Comparison of ENCODE assay signal across 10 mouse cellular contexts in genomic region chr3:96488907-96489629, GRCm38 (mm10). TPM values are rescaled to one million over a fixed set of nuclear protein-coding genes. Genes with fewer than 3 reads are reported as not detected.
DNase-seq lines count a peak whose midpoint lies in the region; ATAC-seq and TF ChIP-seq lines count a peak whose summit lies in the region.
"Not testable (repeated sequence)": the region's sequence is repeated elsewhere in the genome, so short reads cannot be mapped to it uniquely, and the experiment has no call there.
"Had no signal": no experiment of that assay in that cellular context is flagged by ENCODE, and none has a peak within 500 bp of the region (broad histone marks: within the 10 kb centered on the region; RNA-seq: fewer than 3 reads in every experiment).

No protein-coding gene starts in this region.

- DNase-seq in cerebellum, adult 8-10 months = peak; percentile 35
- not testable (repeated sequence) for DNase-seq in forebrain, embryonic 11.5 days (ENCODE audit: low spot score); liver, adult 2 months (ENCODE audit: extremely low read depth, low read depth, low spot score)

- peak; percentile 52 for ATAC-seq in CD4-positive, CD25-positive, alpha-beta regulatory T cell, adult 4 months
- peak; percentile 77 for ATAC-seq in forebrain, embryonic 11.5 days (replicated peaks; ENCODE audit: low FRiP score)
- peak; percentile 56 for ATAC-seq in heart, embryonic 14.5 days (ENCODE audit: insufficient number of reproducible peaks, insufficient read depth, low FRiP score, low read depth)
- peak; percentile 78 for ATAC-seq in intestine, embryonic 16.5 days
- ATAC-seq in megakaryocyte progenitor cell, adult 5-6 weeks (replicated peaks; ENCODE audit: poor library complexity) = peak; percentile 49
- ATAC-seq in neural tube, embryonic 15.5 days (ENCODE audit: low FRiP score) = peak; percentile 67

- H3K9ac ChIP-seq in forebrain, embryonic 11.5 days (ENCODE audit: low read length); heart, embryonic 14.5 days (ENCODE audit: low read length); intestine, embryonic 16.5 days (ENCODE audit: low read depth, low read length); neural tube, embryonic 15.5 days (replicated peaks): not testable (repeated sequence)
- H3K9ac ChIP-seq in liver, adult 2 months (ENCODE audit: low read depth, low read length) = peak overlapping the region; percentile 73

- TF ChIP-seq POLR2A in liver, adult 2 months (IDR thresholded peaks at IDR 0.05; ENCODE audit: extremely low read depth, insufficient read depth, low read length) = not testable (repeated sequence)

- not testable (repeated sequence) for H3K9me3 ChIP-seq in forebrain, embryonic 11.5 days (ENCODE audit: control insufficient read depth, low read length); heart, embryonic 14.5 days (ENCODE audit: control insufficient read depth, low read length); intestine, embryonic 16.5 days (ENCODE audit: control insufficient read depth, low read length); neural tube, embryonic 15.5 days (replicated peaks)

- H3K27me3 ChIP-seq in forebrain, embryonic 11.5 days (ENCODE audit: control insufficient read depth, insufficient read depth, low read length); heart, embryonic 14.5 days (ENCODE audit: control insufficient read depth, insufficient read depth, low read length); intestine, embryonic 16.5 days (replicated peaks; ENCODE audit: control insufficient read depth, insufficient read depth, low read length); liver, adult 2 months (ENCODE audit: control insufficient read depth, insufficient read depth, low read length); neural tube, embryonic 15.5 days (replicated peaks): not testable (repeated sequence)

- not testable (repeated sequence) for H3K4me1 ChIP-seq in forebrain, embryonic 11.5 days (replicated peaks; ENCODE audit: control insufficient read depth, insufficient read depth, low read length); intestine, embryonic 16.5 days (ENCODE audit: control insufficient read depth, insufficient read depth, low read length); liver, adult 2 months (ENCODE audit: control insufficient read depth, insufficient read depth, low read length)
- peaks cover 4 to 18% of the 10 kb centered on the region in 2 experiments for H3K4me1 ChIP-seq in heart, embryonic 14.5 days (ENCODE audit: control insufficient read depth in 2 of 2, insufficient read depth in 2 of 2, low read length in 2 of 2)
- H3K4me1 ChIP-seq in neural tube, embryonic 15.5 days = peaks cover 10% of the 10 kb centered on the region; the same call in 1 of the 2 replicates

- TF ChIP-seq CTCF in liver, adult 2 months (IDR thresholded peaks at IDR 0.05; ENCODE audit: low read depth, low read length) = not testable (repeated sequence)

- WGBS in forebrain, embryonic 11.5 days = 0% methylated on average over 9 of the region's 31 CpGs
- 0% methylated on average over 8 of the region's 31 CpGs for WGBS in heart, embryonic 14.5 days
- 0% methylated on average over 8 of the region's 31 CpGs for WGBS in intestine, embryonic 16.5 days
- 0% methylated on average over 9 of the region's 31 CpGs for WGBS in liver, adult 2 months
- 0% methylated on average over 9 of the region's 31 CpGs for WGBS in neural tube, embryonic 15.5 days

- H3K27ac ChIP-seq in forebrain, embryonic 11.5 days (ENCODE audit: low read depth, low read length) = peak overlapping the region; percentile 71; the same call in 1 of the 2 replicates
- H3K27ac ChIP-seq in heart, embryonic 14.5 days (replicated peaks in 1 of 2; ENCODE audit: control insufficient read depth in 1 of 2, insufficient read depth in 1 of 2, low read depth in 2 of 2, low read length in 2 of 2) = peak overlapping the region; percentile 78 to 92
- H3K27ac ChIP-seq in intestine, embryonic 16.5 days (ENCODE audit: low read length) = peak overlapping the region; percentile 59; the same call in 1 of the 2 replicates
- H3K27ac ChIP-seq in liver, adult 2 months (replicated peaks; ENCODE audit: insufficient read depth, low read depth, low read length) = peak overlapping the region; percentile 76
- peak overlapping the region; percentile 84 for H3K27ac ChIP-seq in neural tube, embryonic 15.5 days (replicated peaks)

- H3K4me2 ChIP-seq in forebrain, embryonic 11.5 days (ENCODE audit: low read depth, low read length, severe bottlenecking) = 0 out of 2 replicates have a peak overlapping the region, but pooled peaks have one; percentile 27
- H3K4me2 ChIP-seq in heart, embryonic 14.5 days (ENCODE audit: low read length); intestine, embryonic 16.5 days (ENCODE audit: low read depth, low read length); neural tube, embryonic 15.5 days: not testable (repeated sequence)

- not testable (repeated sequence) for H3K36me3 ChIP-seq in forebrain, embryonic 11.5 days (ENCODE audit: control insufficient read depth, insufficient read depth, low read length); heart, embryonic 14.5 days (ENCODE audit: control insufficient read depth, insufficient read depth, low read length); intestine, embryonic 16.5 days (ENCODE audit: control insufficient read depth, insufficient read depth, low read length); liver, adult 2 months (ENCODE audit: control insufficient read depth, insufficient read depth, low read length); neural tube, embryonic 15.5 days

- not testable (repeated sequence) for H3K79me2 ChIP-seq in liver, adult 2 months (ENCODE audit: control insufficient read depth, insufficient read depth, low read length)

- not testable (repeated sequence) for H3K4me3 ChIP-seq in forebrain, embryonic 11.5 days (ENCODE audit: low read depth, low read length); intestine, embryonic 16.5 days (ENCODE audit: low read length)
- H3K4me3 ChIP-seq in heart, embryonic 14.5 days (ENCODE audit: control insufficient read depth in 1 of 2, insufficient read depth in 1 of 2, low read depth in 1 of 2, low read length in 2 of 2) = peak overlapping the region in 1 of 2 experiments; percentile 33; a peak in 2 of 4 replicates
- peak overlapping the region; percentile 36; the same call in 1 of the 2 replicates for H3K4me3 ChIP-seq in liver, adult 2 months (ENCODE audit: insufficient read depth, low read depth, low read length)
- peak overlapping the region; percentile 24; the same call in 1 of the 2 replicates for H3K4me3 ChIP-seq in neural tube, embryonic 15.5 days (replicated peaks)

RNA-seq across cellular contexts. Expression of gene Hfe2, which starts 35.9 kb away (rescaled TPM):
- polyA plus RNA-seq in CD4-positive, CD25-positive, alpha-beta regulatory T cell, adult 4 months (2017; shearing (Covaris generic)) = under 1 TPM in 1 of 2 experiments, not detected in 1; 0.22 TPM
- polyA plus RNA-seq in forebrain, embryonic 11.5 days (2014; fragmentation: Nextera tagmentation; extraction: Ambion mirVana) = 0.69 and 0.77 TPM in 2 replicates
- 10.8 and 11.7 TPM in 2 replicates for polyA plus RNA-seq in heart, embryonic 14.5 days (2014; fragmentation: Nextera tagmentation; extraction: Ambion mirVana)
- polyA plus RNA-seq in intestine, embryonic 16.5 days (2015; fragmentation: Nextera tagmentation; extraction: Ambion mirVana) = 0.15 and 0.37 TPM in 2 replicates
- 29.6 and 36.4 TPM in 2 replicates for total RNA-seq in liver, adult 2 months (2014; rRNA removed)
- 93.8 and 98.4 TPM in 2 replicates for polyA plus RNA-seq in liver, adult 2 months (2012; rRNA removed)
- total RNA-seq in megakaryocyte progenitor cell, adult 5-6 weeks (2015) = not detected in 2 replicates
- total RNA-seq in megakaryocyte progenitor cell, adult 5-6 weeks (2017) = not detected in 2 replicates
- 2.4 and 3.0 TPM in 2 replicates for polyA plus RNA-seq in neural tube, embryonic 15.5 days (2015; fragmentation: Nextera tagmentation; extraction: Ambion mirVana)

RNA-seq across cellular contexts. Expression of gene BC107364, which starts 37.0 kb away (rescaled TPM):
- polyA plus RNA-seq in CD4-positive, CD25-positive, alpha-beta regulatory T cell, adult 4 months (2017; shearing (Covaris generic)) = not detected
- polyA plus RNA-seq in forebrain, embryonic 11.5 days (2014; fragmentation: Nextera tagmentation; extraction: Ambion mirVana) = not detected in 2 replicates
- 0.66 and 1.0 TPM in 2 replicates for polyA plus RNA-seq in heart, embryonic 14.5 days (2014; fragmentation: Nextera tagmentation; extraction: Ambion mirVana)
- 0.12 and 0.21 TPM in 2 replicates for polyA plus RNA-seq in intestine, embryonic 16.5 days (2015; fragmentation: Nextera tagmentation; extraction: Ambion mirVana)
- total RNA-seq in liver, adult 2 months (2014; rRNA removed) = not detected in 2 replicates
- polyA plus RNA-seq in liver, adult 2 months (2012; rRNA removed) = not detected in 2 replicates
- total RNA-seq in megakaryocyte progenitor cell, adult 5-6 weeks (2015) = not detected in 2 replicates
- not detected in 2 replicates for total RNA-seq in megakaryocyte progenitor cell, adult 5-6 weeks (2017)
- polyA plus RNA-seq in neural tube, embryonic 15.5 days (2015; fragmentation: Nextera tagmentation; extraction: Ambion mirVana) = not detected in 2 replicates
- total RNA-seq: gastrocnemius, postnatal 4 days; left cerebral cortex, adult 8-10 months had no signal
